Mouse (Mus musculus) midbrain, embryonic 14.5 days (tissue): ENCODE data around the gene Acbd4. TPM values are rescaled to one million over a fixed set of nuclear protein-coding genes. Genes with fewer than 3 reads are reported as not detected.

Source experiments
- ATAC-seq: fragments of 200-750 bp; cut with Nextera tagmentation; 2 replicates; pipeline ENCODE4 v1.8.0; 2017; ENCODE audit warnings: moderate number of reproducible peaks, moderate library complexity; ENCODE audit not compliant: low FRiP score, low TSS enrichment
- DNase-seq: peaks from one replicate; pipeline ENCODE4 v3.0.0-alpha.2; 2015
- H3K27ac ChIP-seq: fragments of 300-500 bp; sonication (generic); replicated peaks from 2 replicates; pipeline ENCODE4 v1.5.1; 2014; ENCODE audit warnings: mild to moderate bottlenecking, low read depth, low read length, moderate library complexity
- H3K27me3 ChIP-seq: fragments of 300-500 bp; sonication (generic); 2 replicates; pipeline ENCODE4 v1.6.1; 2014; ENCODE audit warnings: low read length, control low read depth, mixed read lengths; ENCODE audit not compliant: control insufficient read depth, insufficient read depth
- H3K36me3 ChIP-seq: fragments of 300-500 bp; sonication (generic); 2 replicates; pipeline ENCODE4 v1.6.1; 2014; ENCODE audit warnings: low read length, control low read depth; ENCODE audit not compliant: control insufficient read depth, insufficient read depth
- H3K4me1 ChIP-seq: fragments of 300-500 bp; sonication (generic); 2 replicates; pipeline ENCODE4 v1.6.1; 2014; ENCODE audit warnings: mild to moderate bottlenecking, antibody characterized with exemption, low read length, control low read depth; ENCODE audit not compliant: control insufficient read depth, insufficient read depth
- H3K4me2 ChIP-seq: fragments of 300-500 bp; sonication (generic); 2 replicates; pipeline ENCODE4 v1.6.1; 2014; ENCODE audit warnings: mild to moderate bottlenecking, low read length, moderate library complexity
- H3K4me3 ChIP-seq: fragments of 300-500 bp; sonication (generic); replicated peaks from 2 replicates; pipeline ENCODE4 v1.5.1; 2014; ENCODE audit warnings: low read depth, low read length
- H3K9ac ChIP-seq: fragments of 300-500 bp; sonication (generic); replicated peaks from 2 replicates; pipeline ENCODE4 v1.6.1; 2014; ENCODE audit warnings: mild to moderate bottlenecking, low read length, moderate library complexity
- H3K9me3 ChIP-seq: fragments of 300-500 bp; sonication (generic); 2 replicates; pipeline ENCODE4 v1.6.1; 2016; ENCODE audit warnings: low read length, control low read depth, mixed read lengths; ENCODE audit not compliant: control insufficient read depth
- WGBS: fragments of 180-500 bp; shearing (Covaris S2); extraction: QIAGEN DNeasy Blood & Tissue Kit; methylation state at CpG from one replicate; pipeline ENCODE4 v1.1.7; 2014; 5-methylcytosine and 5-hydroxymethylcytosine counted together
- polyA plus RNA-seq: library from polyadenylated mRNA; unstranded; fragments of >200 nt; fragmentation: Nextera tagmentation; extraction: Ambion mirVana; gene quantifications from 2 replicates; pipeline ENCODE4 v1.2.1, GENCODE M21; 2014

Gene Acbd4
- polyA plus RNA-seq, 1 experiment from 2014 or later, result 8.0 TPM

- ATAC-seq, result no peak
- no peak for DNase-seq
These were observed 24.9 kb upstream of the Acbd4 start for GRCm38 (mm10) chr11:103076581-103076980.

GRCm38 (mm10) chr11:103078131-103078530, 23.4 kb upstream of the Acbd4 start:
- Histone ChIP-seq H3K27me3 (peaks cover 27% of the 10 kb centered on the region; the same call in 1 of the 2 replicates), H3K27ac (no peak overlapping the region), H3K36me3 (no peaks in the 10 kb centered on the region), H3K9me3 (no peaks in the 10 kb centered on the region), H3K4me3 (no peak overlapping the region), H3K4me2 (no peak overlapping the region), H3K4me1 (0 out of 2 replicates have a peak, but pooled peaks cover 5% of the 10 kb centered on the region), H3K9ac (no peak overlapping the region)
- no peak for ATAC-seq
- DNase-seq, result no peak
- 76% methylated on average over 11 of the region's 11 CpGs for WGBS

More at GRCm38 (mm10) chr11:103076581-103076980, 24.9 kb upstream of the Acbd4 start:
- H3K27me3 ChIP-seq, result peaks cover 16% of the 10 kb centered on the region; the same call in 1 of the 2 replicates
- no peak overlapping the region for H3K4me3 ChIP-seq
- H3K9ac ChIP-seq, result no peak overlapping the region
- 87% methylated on average over 8 of the region's 8 CpGs for WGBS
- H3K4me1 ChIP-seq, result 0 out of 2 replicates have a peak, but pooled peaks cover 5% of the 10 kb centered on the region
- H3K4me2 ChIP-seq, result no peak overlapping the region
- no peaks in the 10 kb centered on the region for H3K9me3 ChIP-seq
- H3K27ac ChIP-seq, result no peak overlapping the region
- no peaks in the 10 kb centered on the region for H3K36me3 ChIP-seq

- no peaks in the 10 kb centered on the region for H3K36me3 ChIP-seq
- peak overlapping the region; percentile 38; the same call in 1 of the 2 replicates for H3K9ac ChIP-seq
- WGBS, result 1% methylated on average over 43 of the region's 43 CpGs
- peak overlapping the region; percentile 24 for H3K4me3 ChIP-seq
- H3K4me1 ChIP-seq, result 0 out of 2 replicates have a peak, but pooled peaks cover 5% of the 10 kb centered on the region
- no peaks in the 10 kb centered on the region for H3K9me3 ChIP-seq
- DNase-seq (peak; percentile 60), ATAC-seq (no peak)
- no peak overlapping the region for H3K27ac ChIP-seq
- H3K4me2 ChIP-seq, result peak overlapping the region; percentile 53
- H3K27me3 ChIP-seq, result peaks cover 27% of the 10 kb centered on the region; the same call in 1 of the 2 replicates
These were observed 21.0 kb upstream of the Acbd4 start for GRCm38 (mm10) chr11:103080323-103081091.

GRCm38 (mm10) chr11:103081631-103082030, 19.9 kb upstream of the Acbd4 start:
- 56% methylated on average over 6 of the region's 6 CpGs for WGBS
- no peak for DNase-seq
- Histone ChIP-seq H3K4me1 (0 out of 2 replicates have a peak, but pooled peaks cover 5% of the 10 kb centered on the region), H3K36me3 (no peaks in the 10 kb centered on the region), H3K4me3 (no peak overlapping the region), H3K27me3 (peaks cover 27% of the 10 kb centered on the region; the same call in 1 of the 2 replicates), H3K4me2 (no peak overlapping the region), H3K9ac (no peak overlapping the region), H3K27ac (no peak overlapping the region), H3K9me3 (no peaks in the 10 kb centered on the region)
- no peak for ATAC-seq

- no peaks in the 10 kb centered on the region for H3K4me1 ChIP-seq
- H3K36me3 ChIP-seq, result no peaks in the 10 kb centered on the region
- H3K9ac ChIP-seq, result no peak overlapping the region
- ATAC-seq, result no peak
- WGBS, result 98% methylated on average over 7 of the region's 7 CpGs
- no peak overlapping the region for H3K4me3 ChIP-seq
- H3K27me3 ChIP-seq, result no peaks in the 10 kb centered on the region
- no peak for DNase-seq
- H3K4me2 ChIP-seq, result no peak overlapping the region
- H3K27ac ChIP-seq, result no peak overlapping the region
- H3K9me3 ChIP-seq, result no peaks in the 10 kb centered on the region
These were observed 8.2 kb upstream of the Acbd4 start for GRCm38 (mm10) chr11:103093306-103093705.

GRCm38 (mm10) chr11:103093862-103094833, 7.3 kb upstream of the Acbd4 start:
- no peak overlapping the region for H3K27ac ChIP-seq
- ATAC-seq (no peak), DNase-seq (no peak)
- no peak overlapping the region for H3K9ac ChIP-seq
- no peak overlapping the region for H3K4me2 ChIP-seq
- WGBS, result 74% methylated on average over 20 of the region's 20 CpGs
- no peak overlapping the region for H3K4me3 ChIP-seq
- no peaks in the 10 kb centered on the region for H3K36me3 ChIP-seq
- no peaks in the 10 kb centered on the region for H3K9me3 ChIP-seq
- H3K4me1 ChIP-seq, result no peaks in the 10 kb centered on the region
- peaks cover 3% of the 10 kb centered on the region; the same call in 1 of the 2 replicates for H3K27me3 ChIP-seq

- WGBS, result 48% methylated on average over 9 of the region's 9 CpGs
- no peaks in the 10 kb centered on the region for H3K36me3 ChIP-seq
- no peak overlapping the region for H3K27ac ChIP-seq
- H3K4me3 ChIP-seq, result no peak overlapping the region
- ATAC-seq (no peak), DNase-seq (no peak)
- no peaks in the 10 kb centered on the region for H3K9me3 ChIP-seq
- H3K4me1 ChIP-seq, result no peaks in the 10 kb centered on the region
- H3K4me2 ChIP-seq, result no peak overlapping the region
- peaks cover 12% of the 10 kb centered on the region for H3K27me3 ChIP-seq
- no peak overlapping the region for H3K9ac ChIP-seq
These were observed 6.3 kb upstream of the Acbd4 start for GRCm38 (mm10) chr11:103095107-103095670.

- Histone ChIP-seq H3K9ac (no peak overlapping the region), H3K4me1 (no peaks in the 10 kb centered on the region), H3K27me3 (peaks cover 18% of the 10 kb centered on the region), H3K4me2 (no peak overlapping the region), H3K36me3 (no peaks in the 10 kb centered on the region), H3K9me3 (no peaks in the 10 kb centered on the region), H3K4me3 (no peak overlapping the region), H3K27ac (no peak overlapping the region)
- no peak for ATAC-seq
- WGBS, result 93% methylated on average over 6 of the region's 6 CpGs
- no peak for DNase-seq
These were observed 5.7 kb upstream of the Acbd4 start for GRCm38 (mm10) chr11:103095801-103096200.
